Comparison of ENCODE assay signal across 24 mouse cellular contexts in the genomic region with DNA sequence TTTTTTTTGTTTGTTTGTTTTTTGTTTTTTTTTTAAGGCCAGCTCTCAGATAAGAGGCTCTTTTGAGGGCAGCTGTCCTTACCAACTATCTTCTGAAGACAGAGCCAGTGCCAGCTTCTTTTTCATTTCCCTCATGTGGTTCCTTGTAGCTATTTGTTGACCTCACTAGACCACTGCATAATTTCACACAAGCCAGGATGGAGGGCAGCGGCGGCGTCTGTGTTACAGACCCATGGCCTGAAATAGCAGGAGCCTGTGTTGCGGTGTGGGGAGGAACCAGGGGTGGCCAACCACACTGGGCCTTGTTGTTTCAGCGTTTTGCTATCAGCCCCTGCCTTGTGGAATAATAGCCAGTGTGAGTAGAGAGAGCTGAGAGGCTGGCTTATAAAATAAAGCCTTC.
DNase-seq lines count a peak whose midpoint lies in the region; ATAC-seq and TF ChIP-seq lines count a peak whose summit lies in the region.
"Had no signal": no experiment of that assay in that cellular context is flagged by ENCODE, and none has a peak within 500 bp of the region (broad histone marks: within the 10 kb centered on the region; RNA-seq: fewer than 3 reads in every experiment).

No protein-coding gene starts in this region.

- WGBS in embryonic facial prominence, embryonic 13.5 days: 72% methylated on average over 5 of the region's 5 CpGs
- 76% methylated on average over 5 of the region's 5 CpGs for WGBS in embryonic facial prominence, embryonic 10.5 days
- 69% methylated on average over 5 of the region's 5 CpGs for WGBS in limb, embryonic 12.5 days
- WGBS in limb, embryonic 10.5 days: 87% methylated on average over 5 of the region's 5 CpGs
- 71% methylated on average over 5 of the region's 5 CpGs for WGBS in embryonic facial prominence, embryonic 14.5 days
- WGBS in limb, embryonic 14.5 days: 63% methylated on average over 5 of the region's 5 CpGs

- no peak for TF ChIP-seq POLR2A in limb, embryonic 14.5 days (IDR thresholded peaks at IDR 0.05; ENCODE audit: borderline replicate concordance, extremely low read depth, insufficient read depth, insufficient read length)

- H3K27ac ChIP-seq in embryonic facial prominence, embryonic 13.5 days: 0 out of 2 replicates have a peak overlapping the region, but pooled peaks have one; percentile 18
- H3K27ac ChIP-seq in embryonic facial prominence, embryonic 10.5 days (replicated peaks): no peak overlapping the region
- peak overlapping the region; percentile 19; the same call in 1 of the 2 replicates for H3K27ac ChIP-seq in limb, embryonic 12.5 days
- no peak overlapping the region for H3K27ac ChIP-seq in limb, embryonic 10.5 days
- H3K27ac ChIP-seq in embryonic facial prominence, embryonic 14.5 days (replicated peaks; ENCODE audit: low read depth, low read length): 0 out of 2 replicates have a peak overlapping the region, but pooled peaks have one; percentile 11
- peak overlapping the region; percentile 72 for H3K27ac ChIP-seq in limb, embryonic 14.5 days (replicated peaks; ENCODE audit: low read depth, low read length)
- H3K27ac ChIP-seq: forebrain, embryonic 10.5 days; forebrain, embryonic 13.5 days; hindbrain, embryonic 10.5 days; hindbrain, embryonic 14.5 days; hindbrain, postnatal 0 days had no signal

- ATAC-seq in embryonic facial prominence, embryonic 13.5 days (ENCODE audit: insufficient number of reproducible peaks, insufficient read depth, low FRiP score, low TSS enrichment, low read depth): no peak
- ATAC-seq in limb, embryonic 12.5 days (ENCODE audit: insufficient number of reproducible peaks, insufficient read depth, low FRiP score, low TSS enrichment, low read depth): no peak
- peak; percentile 37; the same call in 1 of the 2 replicates for ATAC-seq in embryonic facial prominence, embryonic 14.5 days (ENCODE audit: low read depth)
- peak; percentile 30 for ATAC-seq in limb, embryonic 14.5 days (ENCODE audit: low FRiP score, low read depth)
- no peak for ATAC-seq in inflammation-experienced regulatory T-cells, adult 6 months
- ATAC-seq: activated CD4-positive, CD25-positive, alpha-beta regulatory T cell, adult 4 months; forebrain, embryonic 13.5 days; forebrain, embryonic 16.5 days; hindbrain, postnatal 0 days had no signal

- peaks cover 5% of the 10 kb centered on the region; the same call in 1 of the 2 replicates for H3K27me3 ChIP-seq in embryonic facial prominence, embryonic 13.5 days
- no peaks in the 10 kb centered on the region for H3K27me3 ChIP-seq in embryonic facial prominence, embryonic 10.5 days (replicated peaks; ENCODE audit: low read depth, poor library complexity, severe bottlenecking)
- no peaks in the 10 kb centered on the region for H3K27me3 ChIP-seq in limb, embryonic 12.5 days
- no peaks in the 10 kb centered on the region for H3K27me3 ChIP-seq in limb, embryonic 10.5 days (ENCODE audit: low read depth, poor library complexity, severe bottlenecking)
- no peaks in the 10 kb centered on the region; the same call in 1 of the 2 replicates for H3K27me3 ChIP-seq in embryonic facial prominence, embryonic 14.5 days (replicated peaks; ENCODE audit: control insufficient read depth, insufficient read depth, low read length)
- no peaks in the 10 kb centered on the region for H3K27me3 ChIP-seq in limb, embryonic 14.5 days (ENCODE audit: control insufficient read depth, insufficient read depth, low read length)
- H3K27me3 ChIP-seq: forebrain, embryonic 13.5 days had no signal

- H3K36me3 ChIP-seq in embryonic facial prominence, embryonic 13.5 days: no peaks in the 10 kb centered on the region
- no peaks in the 10 kb centered on the region for H3K36me3 ChIP-seq in embryonic facial prominence, embryonic 10.5 days (replicated peaks)
- no peaks in the 10 kb centered on the region for H3K36me3 ChIP-seq in limb, embryonic 12.5 days
- H3K36me3 ChIP-seq in limb, embryonic 10.5 days: no peaks in the 10 kb centered on the region
- H3K36me3 ChIP-seq in embryonic facial prominence, embryonic 14.5 days (ENCODE audit: control insufficient read depth, insufficient read depth, low read length): no peaks in the 10 kb centered on the region
- no peaks in the 10 kb centered on the region for H3K36me3 ChIP-seq in limb, embryonic 14.5 days (ENCODE audit: control insufficient read depth, insufficient read depth, low read length)
- H3K36me3 ChIP-seq: forebrain, embryonic 10.5 days; hindbrain, embryonic 10.5 days had no signal

- peaks cover 7% of the 10 kb centered on the region; the same call in 1 of the 2 replicates for H3K4me1 ChIP-seq in embryonic facial prominence, embryonic 13.5 days
- H3K4me1 ChIP-seq in embryonic facial prominence, embryonic 10.5 days: 0 out of 2 replicates have a peak, but pooled peaks cover 4% of the 10 kb centered on the region
- H3K4me1 ChIP-seq in limb, embryonic 12.5 days (replicated peaks): peaks cover 15% of the 10 kb centered on the region
- H3K4me1 ChIP-seq in limb, embryonic 10.5 days: peaks cover 9% of the 10 kb centered on the region
- H3K4me1 ChIP-seq in embryonic facial prominence, embryonic 14.5 days (ENCODE audit: control insufficient read depth, insufficient read depth, low read length): peaks cover 8% of the 10 kb centered on the region; the same call in 1 of the 2 replicates
- H3K4me1 ChIP-seq in limb, embryonic 14.5 days (ENCODE audit: control insufficient read depth, insufficient read depth, low read length): peaks cover 6% of the 10 kb centered on the region
- H3K4me1 ChIP-seq: forebrain, embryonic 10.5 days; forebrain, embryonic 13.5 days; hindbrain, embryonic 10.5 days had no signal

- H3K4me2 ChIP-seq in embryonic facial prominence, embryonic 13.5 days: no peak overlapping the region
- H3K4me2 ChIP-seq in limb, embryonic 12.5 days: no peak overlapping the region
- H3K4me2 ChIP-seq in embryonic facial prominence, embryonic 14.5 days (ENCODE audit: low read depth, low read length): no peak overlapping the region
- no peak overlapping the region for H3K4me2 ChIP-seq in limb, embryonic 14.5 days (replicated peaks; ENCODE audit: low read depth, low read length, severe bottlenecking)
- H3K4me2 ChIP-seq: forebrain, embryonic 13.5 days; hindbrain, embryonic 14.5 days had no signal

- no peak overlapping the region for H3K4me3 ChIP-seq in embryonic facial prominence, embryonic 13.5 days
- H3K4me3 ChIP-seq in embryonic facial prominence, embryonic 10.5 days: no peak overlapping the region
- H3K4me3 ChIP-seq in limb, embryonic 12.5 days (replicated peaks): no peak overlapping the region
- no peak overlapping the region for H3K4me3 ChIP-seq in limb, embryonic 10.5 days
- H3K4me3 ChIP-seq in embryonic facial prominence, embryonic 14.5 days (ENCODE audit: low read depth, low read length): no peak overlapping the region
- H3K4me3 ChIP-seq in limb, embryonic 14.5 days (replicated peaks; ENCODE audit: low read length): no peak overlapping the region
- H3K4me3 ChIP-seq: forebrain, embryonic 10.5 days; forebrain, embryonic 13.5 days; hindbrain, embryonic 10.5 days had no signal

- DNase-seq in embryonic facial prominence, embryonic 10.5 days (ENCODE audit: low spot score): no peak
- DNase-seq in limb, embryonic 10.5 days (ENCODE audit: low spot score): no peak
- peak; percentile 53 for DNase-seq in embryonic facial prominence, embryonic 14.5 days (ENCODE audit: low spot score)
- no peak for DNase-seq in limb, embryonic 14.5 days (ENCODE audit: low spot score)
- no peak for DNase-seq in spleen, postnatal 14 days (ENCODE audit: low spot score in 2 of 2)
- DNase-seq: adrenal gland, adult 8-10 months; adrenal gland, postnatal 25 days; cerebellum, adult 11-12 months; cerebellum, adult 8-10 months; cerebellum, postnatal 10 days; cerebellum, postnatal 36 days; embryo, embryonic 11 days; gastrocnemius, postnatal 14 days; heart, adult 18-20 months had no signal

- H3K9me3 ChIP-seq in embryonic facial prominence, embryonic 13.5 days: no peaks in the 10 kb centered on the region
- no peaks in the 10 kb centered on the region for H3K9me3 ChIP-seq in embryonic facial prominence, embryonic 10.5 days
- H3K9me3 ChIP-seq in limb, embryonic 12.5 days: no peaks in the 10 kb centered on the region
- H3K9me3 ChIP-seq in limb, embryonic 10.5 days (replicated peaks): no peaks in the 10 kb centered on the region
- no peaks in the 10 kb centered on the region for H3K9me3 ChIP-seq in embryonic facial prominence, embryonic 14.5 days (ENCODE audit: control insufficient read depth, low read length)
- no peaks in the 10 kb centered on the region for H3K9me3 ChIP-seq in limb, embryonic 14.5 days (ENCODE audit: control insufficient read depth, low read length)
- H3K9me3 ChIP-seq: forebrain, embryonic 10.5 days; forebrain, embryonic 13.5 days; hindbrain, embryonic 10.5 days had no signal

- no peak overlapping the region for H3K9ac ChIP-seq in embryonic facial prominence, embryonic 13.5 days
- H3K9ac ChIP-seq in limb, embryonic 12.5 days (replicated peaks): no peak overlapping the region
- no peak overlapping the region for H3K9ac ChIP-seq in embryonic facial prominence, embryonic 14.5 days (ENCODE audit: low read depth, low read length)
- H3K9ac ChIP-seq in limb, embryonic 14.5 days (ENCODE audit: low read depth, low read length, severe bottlenecking): no peak overlapping the region
- H3K9ac ChIP-seq: forebrain, embryonic 13.5 days; hindbrain, embryonic 14.5 days had no signal

Comparison
In these comparisons a context has a peak if more than half of its experiments do, and no peak if none do; other contexts are left out.
1. ATAC-seq: peak in embryonic facial prominence, embryonic 14.5 days (single experiment) and limb, embryonic 14.5 days (single experiment); none in embryonic facial prominence, embryonic 13.5 days (single experiment), limb, embryonic 12.5 days (single experiment) and inflammation-experienced regulatory T-cells, adult 6 months (single experiment).
2. H3K27ac ChIP-seq: peak in embryonic facial prominence, embryonic 13.5 days (single experiment), limb, embryonic 12.5 days (single experiment), embryonic facial prominence, embryonic 14.5 days (single experiment) and limb, embryonic 14.5 days (single experiment); none in embryonic facial prominence, embryonic 10.5 days (single experiment) and limb, embryonic 10.5 days (single experiment).